Mouse (Mus musculus) embryonic facial prominence, embryonic 10.5 days (tissue): Measurements from ENCODE around the gene Foxk1. TPM values are rescaled to one million over a fixed set of nuclear protein-coding genes. Genes with fewer than 3 reads are reported as not detected.

Experiments
- DNase-seq: peaks from one replicate; pipeline ENCODE4 v3.0.0-alpha.2; 2017; ENCODE audit warnings: low spot score
- H3K27ac ChIP-seq: fragments of 300-500 bp; sonication (generic); replicated peaks from 2 replicates; pipeline ENCODE4 v1.5.1; 2016; ENCODE audit warnings: mild to moderate bottlenecking
- H3K27me3 ChIP-seq: fragments of 300-500 bp; sonication (generic); replicated peaks from 2 replicates; pipeline ENCODE4 v1.6.1; 2016; ENCODE audit warnings: low read depth, mild to moderate bottlenecking; ENCODE audit not compliant: poor library complexity, severe bottlenecking
- H3K36me3 ChIP-seq: fragments of 300-500 bp; sonication (generic); replicated peaks from 2 replicates; pipeline ENCODE4 v1.6.1; 2016; ENCODE audit warnings: mild to moderate bottlenecking, moderate library complexity
- H3K4me1 ChIP-seq: fragments of 300-500 bp; sonication (generic); 2 replicates; pipeline ENCODE4 v1.6.1; 2016
- H3K4me3 ChIP-seq: fragments of 300-500 bp; sonication (generic); 2 replicates; pipeline ENCODE4 v1.5.1; 2016; ENCODE audit warnings: mild to moderate bottlenecking, moderate library complexity
- H3K9me3 ChIP-seq: fragments of 300-500 bp; sonication (generic); 2 replicates; pipeline ENCODE4 v1.6.1; 2016; ENCODE audit warnings: mild to moderate bottlenecking
- WGBS: fragments of 180-500 bp; shearing (Covaris S2); methylation state at CpG from one replicate; pipeline ENCODE4 v1.1.7; 2016; 5-methylcytosine and 5-hydroxymethylcytosine counted together
- polyA plus RNA-seq: library from polyadenylated mRNA; unstranded; fragments of >200 nt; fragmentation: Nextera tagmentation; extraction: Ambion mirVana; gene quantifications from 2 replicates; pipeline ENCODE4 v1.2.1, GENCODE M21; 2016

The Foxk1 gene
- polyA plus RNA-seq, 1 experiment from 2014 or later, result 4.8 TPM

GRCm38 (mm10) chr5:142443994-142444393 is 42.7 kb downstream of the Foxk1 start:
- peaks cover 93% of the 10 kb centered on the region for H3K4me1 ChIP-seq
- 0 out of 2 replicates have a peak overlapping the region, but pooled peaks have one; percentile 11 for H3K27ac ChIP-seq
- 0 out of 2 replicates have a peak, but pooled peaks cover 3% of the 10 kb centered on the region for H3K27me3 ChIP-seq
- H3K9me3 ChIP-seq, result no peaks in the 10 kb centered on the region
- WGBS, result 74% methylated on average over 14 of the region's 14 CpGs
- H3K36me3 ChIP-seq, result peaks cover 5% of the 10 kb centered on the region
- no peak for DNase-seq
- no peak overlapping the region for H3K4me3 ChIP-seq

GRCm38 (mm10) chr5:142444791-142445531 is 43.7 kb downstream of the Foxk1 start:
- H3K4me1 ChIP-seq, result peaks cover 83% of the 10 kb centered on the region
- H3K36me3 ChIP-seq, result peaks cover 14% of the 10 kb centered on the region
- H3K4me3 ChIP-seq, result no peak overlapping the region
- no peaks in the 10 kb centered on the region for H3K9me3 ChIP-seq
- H3K27me3 ChIP-seq, result 0 out of 2 replicates have a peak, but pooled peaks cover 3% of the 10 kb centered on the region
- WGBS, result 73% methylated on average over 11 of the region's 11 CpGs
- peak overlapping the region; percentile 72 for H3K27ac ChIP-seq
- no peak for DNase-seq

- 40% methylated on average over 8 of the region's 8 CpGs for WGBS
- H3K27ac ChIP-seq, result peak overlapping the region; percentile 72
- no peaks in the 10 kb centered on the region for H3K9me3 ChIP-seq
- H3K4me1 ChIP-seq, result peaks cover 76% of the 10 kb centered on the region
- DNase-seq, result peak; percentile 39
- H3K4me3 ChIP-seq, result no peak overlapping the region
- peaks cover 22% of the 10 kb centered on the region for H3K36me3 ChIP-seq
- H3K27me3 ChIP-seq, result 0 out of 2 replicates have a peak, but pooled peaks cover 3% of the 10 kb centered on the region
These were observed 44.4 kb downstream of the Foxk1 start for GRCm38 (mm10) chr5:142445709-142446108.

- no peaks in the 10 kb centered on the region for H3K27me3 ChIP-seq
- H3K9me3 ChIP-seq, result no peaks in the 10 kb centered on the region
- peaks cover 43% of the 10 kb centered on the region for H3K36me3 ChIP-seq
- peak; percentile 94 for DNase-seq
- 9% methylated on average over 9 of the region's 9 CpGs for WGBS
- peaks cover 66% of the 10 kb centered on the region for H3K4me1 ChIP-seq
- peak overlapping the region; percentile 81 for H3K27ac ChIP-seq
- peak overlapping the region; percentile 29; the same call in 1 of the 2 replicates for H3K4me3 ChIP-seq
These were observed 46.8 kb downstream of the Foxk1 start for GRCm38 (mm10) chr5:142448076-142448475.

- no peak for DNase-seq
- Histone ChIP-seq H3K27me3 (no peaks in the 10 kb centered on the region), H3K4me1 (peaks cover 60% of the 10 kb centered on the region), H3K27ac (peak overlapping the region; percentile 81), H3K4me3 (no peak overlapping the region), H3K36me3 (peaks cover 49% of the 10 kb centered on the region), H3K9me3 (no peaks in the 10 kb centered on the region)
- WGBS, result 52% methylated on average over 12 of the region's 12 CpGs
These were observed 47.3 kb downstream of the Foxk1 start for GRCm38 (mm10) chr5:142448623-142449022.

GRCm38 (mm10) chr5:142450846-142451245 is 49.5 kb downstream of the Foxk1 start:
- no peaks in the 10 kb centered on the region for H3K27me3 ChIP-seq
- H3K27ac ChIP-seq, result no peak overlapping the region
- no peak overlapping the region for H3K4me3 ChIP-seq
- H3K9me3 ChIP-seq, result no peaks in the 10 kb centered on the region
- no peak for DNase-seq
- H3K4me1 ChIP-seq, result peaks cover 38% of the 10 kb centered on the region
- 93% methylated on average over 9 of the region's 9 CpGs for WGBS
- H3K36me3 ChIP-seq, result peaks cover 71% of the 10 kb centered on the region

GRCm38 (mm10) chr5:142451759-142452158 is 50.5 kb downstream of the Foxk1 start:
- DNase-seq, result peak; percentile 80
- WGBS, result 14% methylated on average over 1 of the region's 1 CpGs
- Histone ChIP-seq H3K4me1 (peaks cover 35% of the 10 kb centered on the region), H3K36me3 (peaks cover 80% of the 10 kb centered on the region), H3K27ac (no peak overlapping the region; the same call in 1 of the 2 replicates), H3K4me3 (no peak overlapping the region), H3K9me3 (no peaks in the 10 kb centered on the region), H3K27me3 (no peaks in the 10 kb centered on the region)

GRCm38 (mm10) chr5:142453742-142454141 is 52.4 kb downstream of the Foxk1 start:
- Histone ChIP-seq H3K4me3 (no peak overlapping the region), H3K9me3 (no peaks in the 10 kb centered on the region), H3K27me3 (no peaks in the 10 kb centered on the region), H3K4me1 (peaks cover 18% of the 10 kb centered on the region), H3K36me3 (peaks cover 98% of the 10 kb centered on the region), H3K27ac (no peak overlapping the region)
- no peak for DNase-seq
- 93% methylated on average over 13 of the region's 13 CpGs for WGBS

GRCm38 (mm10) chr5:142456318-142456717 is 55.0 kb downstream of the Foxk1 start:
- Histone ChIP-seq H3K36me3 (peaks cover 93% of the 10 kb centered on the region), H3K4me3 (no peak overlapping the region), H3K9me3 (no peaks in the 10 kb centered on the region), H3K4me1 (peaks cover 12% of the 10 kb centered on the region), H3K27me3 (no peaks in the 10 kb centered on the region), H3K27ac (no peak overlapping the region)
- DNase-seq, result no peak
- 75% methylated on average over 15 of the region's 15 CpGs for WGBS

- no peaks in the 10 kb centered on the region for H3K27me3 ChIP-seq
- 0 out of 2 replicates have a peak, but pooled peaks cover 5% of the 10 kb centered on the region for H3K4me1 ChIP-seq
- no peaks in the 10 kb centered on the region for H3K9me3 ChIP-seq
- H3K4me3 ChIP-seq, result no peak overlapping the region
- DNase-seq, result no peak
- H3K27ac ChIP-seq, result no peak overlapping the region
- peaks cover 90% of the 10 kb centered on the region for H3K36me3 ChIP-seq
- WGBS, result 82% methylated on average over 10 of the region's 10 CpGs
These were observed 56.0 kb downstream of the Foxk1 start for GRCm38 (mm10) chr5:142457345-142457744.

GRCm38 (mm10) chr5:142458791-142459557 is 57.7 kb downstream of the Foxk1 start:
- peaks cover 10% of the 10 kb centered on the region; the same call in 1 of the 2 replicates for H3K4me1 ChIP-seq

GRCm38 (mm10) chr5:142459834-142460233 is 58.5 kb downstream of the Foxk1 start:
- DNase-seq, result no peak
- H3K9me3 ChIP-seq, result no peaks in the 10 kb centered on the region
- no peak overlapping the region for H3K4me3 ChIP-seq
- no peaks in the 10 kb centered on the region for H3K27me3 ChIP-seq
- no peak overlapping the region for H3K27ac ChIP-seq
- peaks cover 18% of the 10 kb centered on the region for H3K4me1 ChIP-seq
- peaks cover 69% of the 10 kb centered on the region for H3K36me3 ChIP-seq
- WGBS, result 84% methylated on average over 5 of the region's 5 CpGs

More at GRCm38 (mm10) chr5:142458791-142459557, 57.7 kb downstream of the Foxk1 start:
- Histone ChIP-seq H3K27me3 (no peaks in the 10 kb centered on the region), H3K9me3 (no peaks in the 10 kb centered on the region), H3K27ac (no peak overlapping the region), H3K4me3 (no peak overlapping the region), H3K36me3 (peaks cover 77% of the 10 kb centered on the region)
- no peak for DNase-seq
- WGBS, result 85% methylated on average over 17 of the region's 17 CpGs
